Mouse (Mus musculus) adrenal gland, adult 18-20 months (tissue): ENCODE data around the gene Hist3h2ba. TPM values are rescaled to one million over a fixed set of nuclear protein-coding genes. Genes with fewer than 3 reads are reported as not detected.
"Not testable (repeated sequence)": the region's sequence is repeated elsewhere in the genome, so short reads cannot be mapped to it uniquely, and the experiment has no call there.

ENCODE experiments used
- DNase-seq, 2 experiments: peaks; one replicate each; pipeline ENCODE4 v3.0.0; 2021 to 2022; ENCODE audit warnings: low spot score in 2 of 2
- total RNA-seq, 2 experiments: library from RNA; stranded (reverse); gene quantifications; 1 replicate in 1 of 2; 2 replicates in 1 of 2; pipeline ENCODE4 v1.2.3; 2021

Hist3h2ba gene
- total RNA-seq, 2 experiments from 2014 or later: 5.8 to 6.0 TPM

GRCm38 (mm10) chr11:58938322-58939087 is 10.2 kb upstream of the Hist3h2ba start, which contains the start of gene Rnf187:
Gene Rnf187, minus strand, starts transcription at chr11:58938916.
- DNase-seq: peak; percentile 90 to 91

GRCm38 (mm10) chr11:58939088-58939439 is 9.7 kb upstream of the Hist3h2ba start:
- no peak for DNase-seq

GRCm38 (mm10) chr11:58944136-58944535 is 4.6 kb upstream of the Hist3h2ba start:
- no peak for DNase-seq

- no peak for DNase-seq
Measured at GRCm38 (mm10) chr11:58947306-58947705, 1.4 kb upstream of the Hist3h2ba start.

- DNase-seq: no peak
Measured at GRCm38 (mm10) chr11:58947798-58948528, 757 bp upstream of the Hist3h2ba start.

GRCm38 (mm10) chr11:58949480-58950431 is 1.0 kb downstream of the Hist3h2ba start:
- DNase-seq: no peak

- DNase-seq: no peak
Measured at GRCm38 (mm10) chr11:58951210-58951609, 2.5 kb downstream of the Hist3h2ba start.

- peak; percentile 28 to 37 for DNase-seq
Measured at GRCm38 (mm10) chr11:58953351-58954169, 4.8 kb downstream of the Hist3h2ba start.

- not testable (repeated sequence) for DNase-seq
Measured at GRCm38 (mm10) chr11:58954170-58954419, 5.4 kb downstream of the Hist3h2ba start.

GRCm38 (mm10) chr11:58954420-58955142 is 5.9 kb downstream of the Hist3h2ba start, which contains the start of the genes Hist3h2a and Trim17:
Gene Hist3h2a, plus strand, starts transcription at chr11:58954685.
Gene Trim17, plus strand, starts transcription at chr11:58954685.
- peak; percentile 71 to 75 for DNase-seq

GRCm38 (mm10) chr11:58955143-58955867 is 6.6 kb downstream of the Hist3h2ba start:
- DNase-seq: no peak

- DNase-seq: no peak
Measured at GRCm38 (mm10) chr11:58955868-58956257, 7.1 kb downstream of the Hist3h2ba start.

- DNase-seq: no peak
Measured at GRCm38 (mm10) chr11:58957226-58957914, 8.7 kb downstream of the Hist3h2ba start.

GRCm38 (mm10) chr11:58958536-58958935 is 9.8 kb downstream of the Hist3h2ba start:
- no peak for DNase-seq

- DNase-seq: no peak
Measured at GRCm38 (mm10) chr11:58959186-58959825, 10.6 kb downstream of the Hist3h2ba start.

GRCm38 (mm10) chr11:58959921-58960465 is 11.3 kb downstream of the Hist3h2ba start:
- peak; percentile 62 to 64 for DNase-seq

- DNase-seq: no peak
Measured at GRCm38 (mm10) chr11:58961364-58962177, 12.9 kb downstream of the Hist3h2ba start.
